Mouse (Mus musculus): ENCODE measurements around the gene Fut1. TPM values are rescaled to one million over a fixed set of nuclear protein-coding genes. Genes with fewer than 3 reads are reported as not detected.
A peak's percentile ranks its signal among the peaks of the same experiment; 100 is the strongest.

Gene Fut1
- polyA plus RNA-seq, 1 experiment: 0.07 TPM

GRCm38 (mm10) chr7:45574472-45575379 lies 42.4 kb upstream of the Fut1 start:
- no peak overlapping the region for H3K27ac ChIP-seq (ENCODE audit: insufficient read depth, low read length)
- WGBS: 82% methylated on average over 15 of the region's 15 CpGs

DNA sequence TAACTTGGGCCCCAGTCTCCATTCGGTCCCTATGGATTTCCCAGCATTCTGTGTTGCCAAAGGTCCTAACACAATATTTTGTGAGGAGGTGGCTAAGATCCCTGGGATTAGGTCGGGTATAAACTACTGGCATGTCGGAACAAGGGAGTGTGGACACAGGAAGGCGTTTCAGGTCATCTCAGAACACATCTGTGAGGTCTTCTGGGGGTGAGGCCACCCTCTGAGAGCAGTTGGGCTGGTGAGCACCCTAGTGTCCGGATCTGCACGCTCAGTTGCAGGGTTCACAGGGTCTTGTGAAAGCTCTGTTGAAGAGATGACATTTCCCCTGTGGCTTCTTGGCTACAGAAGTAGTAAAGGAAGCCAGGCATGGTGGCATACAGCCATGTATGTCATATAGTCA lies 31.2 kb upstream of the Fut1 start:
- 71% methylated on average over 6 of the region's 6 CpGs for whole genome bisulfite sequencing
- Histone ChIP-seq H3K27me3 (ENCODE audit: control insufficient read depth, insufficient read depth, low read length) (no peaks in the 10 kb centered on the region), H3K4me3 (replicated peaks; ENCODE audit: insufficient read depth, low read depth, low read length) (no peak overlapping the region), H3K27ac (ENCODE audit: insufficient read depth, low read length) (no peak overlapping the region), H3K4me1 (ENCODE audit: control insufficient read depth, insufficient read depth, low read length) (no peaks in the 10 kb centered on the region)
- TF ChIP-seq POLR2A (IDR thresholded peaks at IDR 0.05; ENCODE audit: borderline replicate concordance, insufficient read depth, low read length) (no peak), CTCF (IDR thresholded peaks at IDR 0.05; ENCODE audit: borderline replicate concordance, insufficient read depth, low read depth, low read length) (no peak)
- no peak for DNase-seq

More at GRCm38 (mm10) chr7:45574472-45575379, 42.4 kb upstream of the Fut1 start:
- Histone ChIP-seq H3K4me1 (ENCODE audit: control insufficient read depth, insufficient read depth, low read length) (no peaks in the 10 kb centered on the region), H3K27me3 (ENCODE audit: control insufficient read depth, insufficient read depth, low read length) (no peaks in the 10 kb centered on the region), H3K4me3 (replicated peaks; ENCODE audit: insufficient read depth, low read depth, low read length) (no peak overlapping the region)
- no peak for DNase-seq
- no peak for TF ChIP-seq POLR2A (IDR thresholded peaks at IDR 0.05; ENCODE audit: borderline replicate concordance, insufficient read depth, low read length)
- TF ChIP-seq CTCF (IDR thresholded peaks at IDR 0.05; ENCODE audit: borderline replicate concordance, insufficient read depth, low read depth, low read length): no peak

DNA sequence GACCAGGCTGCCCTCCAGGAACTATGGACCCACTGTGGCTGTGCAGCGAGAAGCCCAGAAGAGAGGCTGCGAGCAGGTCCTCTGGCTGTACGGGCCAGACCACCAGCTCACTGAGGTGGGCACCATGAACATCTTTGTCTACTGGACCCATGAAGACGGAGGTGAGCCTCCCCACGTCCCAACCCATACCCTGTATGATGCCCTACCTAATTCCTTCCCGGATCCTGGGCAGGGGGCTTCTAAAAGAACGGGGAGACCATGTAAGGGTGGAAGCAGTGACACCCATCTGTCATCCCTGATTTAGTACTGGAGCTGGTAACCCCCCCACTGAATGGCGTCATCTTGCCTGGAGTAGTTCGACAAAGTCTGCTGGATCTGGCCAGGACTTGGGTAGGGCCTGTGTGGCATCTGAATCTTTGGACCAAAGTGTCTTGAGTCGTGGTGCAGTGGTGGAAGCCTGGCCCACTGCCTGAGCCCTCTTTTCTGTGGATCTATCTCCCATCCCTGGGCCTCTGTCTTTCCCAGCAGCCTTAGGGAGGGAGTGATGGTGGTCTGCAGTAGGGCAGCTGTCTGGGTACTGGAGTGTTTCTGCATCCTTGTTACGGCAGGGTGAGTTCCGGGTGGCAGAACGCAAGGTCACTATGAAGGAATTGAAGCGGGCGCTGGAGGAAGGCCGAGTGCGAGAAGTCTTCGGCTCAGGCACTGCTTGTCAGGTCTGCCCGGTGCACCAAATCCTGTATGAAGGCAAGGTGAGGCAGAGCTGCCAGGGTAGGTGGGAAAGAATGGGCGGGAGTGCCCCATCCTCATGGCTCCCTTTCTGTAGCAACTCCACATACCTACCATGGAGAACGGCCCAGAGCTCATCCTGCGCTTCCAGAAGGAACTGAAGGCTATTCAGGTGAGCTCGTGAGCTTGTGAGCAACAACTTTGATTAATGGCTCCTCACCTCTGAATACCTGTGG lies 29.2 kb upstream of the Fut1 start:
- no peaks in the 10 kb centered on the region for H3K4me1 ChIP-seq (ENCODE audit: control insufficient read depth, insufficient read depth, low read length)
- peak in 1 of 2 experiments; percentile 25 for DNase-seq
- H3K27me3 ChIP-seq (ENCODE audit: control insufficient read depth, insufficient read depth, low read length): no peaks in the 10 kb centered on the region
- no peak overlapping the region for H3K27ac ChIP-seq (ENCODE audit: insufficient read depth, low read length)
- 93% methylated on average over 23 of the region's 23 CpGs for WGBS
- TF ChIP-seq CTCF (IDR thresholded peaks at IDR 0.05; ENCODE audit: borderline replicate concordance, insufficient read depth, low read depth, low read length): no peak
- no peak for TF ChIP-seq POLR2A (IDR thresholded peaks at IDR 0.05; ENCODE audit: borderline replicate concordance, insufficient read depth, low read length)
- no peak overlapping the region for H3K4me3 ChIP-seq (replicated peaks; ENCODE audit: insufficient read depth, low read depth, low read length)

DNA sequence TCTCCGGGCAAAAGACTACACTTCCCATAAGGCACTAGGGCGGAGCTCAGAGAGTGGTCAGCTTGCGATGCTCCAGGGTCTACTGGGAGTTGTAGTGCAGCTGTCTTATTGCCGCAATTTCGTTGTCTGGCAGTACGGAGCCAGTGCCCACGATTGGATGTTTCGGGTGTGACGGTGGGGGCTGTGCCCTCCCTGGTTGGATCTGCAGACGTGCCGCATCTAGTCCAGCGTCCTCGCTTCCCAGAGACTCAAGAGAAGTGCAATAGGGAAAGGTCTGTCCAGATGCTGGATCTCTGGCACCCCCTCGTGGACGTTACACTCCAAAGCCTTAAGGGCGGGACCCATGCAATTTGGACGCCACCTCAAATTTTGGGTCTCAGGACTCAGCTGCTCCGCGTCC lies 27.9 kb upstream of the Fut1 start:
- DNase-seq: peak; percentile 94 to 98
- TF ChIP-seq POLR2A (IDR thresholded peaks at IDR 0.05; ENCODE audit: borderline replicate concordance, insufficient read depth, low read length) (peak; percentile 38; the same call in 1 of the 2 replicates), CTCF (IDR thresholded peaks at IDR 0.05; ENCODE audit: borderline replicate concordance, insufficient read depth, low read depth, low read length) (peak; percentile 85)
- Histone ChIP-seq H3K4me3 (replicated peaks; ENCODE audit: insufficient read depth, low read depth, low read length) (peak overlapping the region; percentile 66), H3K27ac (ENCODE audit: insufficient read depth, low read length) (no peak overlapping the region), H3K27me3 (ENCODE audit: control insufficient read depth, insufficient read depth, low read length) (no peaks in the 10 kb centered on the region), H3K4me1 (ENCODE audit: control insufficient read depth, insufficient read depth, low read length) (no peaks in the 10 kb centered on the region)
- WGBS: under 1% methylated on average over 19 of the region's 19 CpGs

DNA sequence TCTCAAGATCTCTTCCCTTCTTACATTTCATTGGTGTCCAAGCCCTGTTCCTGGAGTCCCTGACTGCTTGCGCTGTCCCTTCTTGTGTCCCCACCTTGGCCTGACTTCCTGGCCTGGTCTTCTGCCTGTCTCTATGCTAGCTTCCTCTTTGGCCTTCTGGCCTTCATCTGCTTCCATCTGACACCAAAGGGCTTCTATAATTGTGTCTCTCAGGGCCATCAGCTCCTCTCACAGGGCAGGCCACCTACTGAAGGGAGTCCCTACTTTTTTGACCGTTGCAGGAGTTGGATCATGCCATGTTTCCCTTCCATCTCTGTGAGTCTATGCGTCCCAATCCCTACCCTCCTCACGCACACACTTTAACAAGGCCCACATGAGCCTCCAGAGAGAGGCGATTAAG lies 27.2 kb upstream of the Fut1 start:
- Histone ChIP-seq H3K4me1 (ENCODE audit: control insufficient read depth, insufficient read depth, low read length) (no peaks in the 10 kb centered on the region), H3K27ac (ENCODE audit: insufficient read depth, low read length) (no peak overlapping the region), H3K27me3 (ENCODE audit: control insufficient read depth, insufficient read depth, low read length) (no peaks in the 10 kb centered on the region), H3K4me3 (replicated peaks; ENCODE audit: insufficient read depth, low read depth, low read length) (no peak overlapping the region)
- WGBS: 93% methylated on average over 5 of the region's 5 CpGs
- TF ChIP-seq CTCF (IDR thresholded peaks at IDR 0.05; ENCODE audit: borderline replicate concordance, insufficient read depth, low read depth, low read length) (no peak), POLR2A (IDR thresholded peaks at IDR 0.05; ENCODE audit: borderline replicate concordance, insufficient read depth, low read length) (no peak)
- no peak for DNase-seq

DNA sequence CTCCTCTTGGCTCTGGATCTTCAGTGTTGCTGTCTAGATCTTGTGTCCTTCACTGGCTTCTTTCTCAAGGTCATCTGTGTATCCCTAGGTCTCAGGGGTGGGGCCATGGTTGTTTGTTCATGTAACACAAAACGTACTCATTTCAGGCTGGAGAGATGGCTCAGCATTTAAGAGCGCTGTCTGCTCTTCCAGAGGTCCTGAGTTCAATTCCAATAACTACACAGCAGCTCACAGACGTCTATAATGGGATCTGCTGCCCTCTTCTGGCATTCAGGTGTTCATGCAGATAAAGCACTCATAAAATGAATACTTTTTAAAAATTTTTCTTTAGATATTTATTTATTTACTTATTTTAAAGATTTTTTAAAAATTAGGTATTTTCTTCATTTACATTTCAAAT lies 26.2 kb upstream of the Fut1 start:
- H3K4me1 ChIP-seq (ENCODE audit: control insufficient read depth, insufficient read depth, low read length): no peaks in the 10 kb centered on the region
- H3K4me3 ChIP-seq (replicated peaks; ENCODE audit: insufficient read depth, low read depth, low read length): no peak overlapping the region
- TF ChIP-seq CTCF (IDR thresholded peaks at IDR 0.05; ENCODE audit: borderline replicate concordance, insufficient read depth, low read depth, low read length) (0 out of 2 replicates have a peak, but pooled peaks have one; percentile 1), POLR2A (IDR thresholded peaks at IDR 0.05; ENCODE audit: borderline replicate concordance, insufficient read depth, low read length) (no peak)
- WGBS: 58% methylated on average over 3 of the region's 3 CpGs
- no peak overlapping the region for H3K27ac ChIP-seq (ENCODE audit: insufficient read depth, low read length)
- H3K27me3 ChIP-seq (ENCODE audit: control insufficient read depth, insufficient read depth, low read length): no peaks in the 10 kb centered on the region
- DNase-seq: no peak

DNA sequence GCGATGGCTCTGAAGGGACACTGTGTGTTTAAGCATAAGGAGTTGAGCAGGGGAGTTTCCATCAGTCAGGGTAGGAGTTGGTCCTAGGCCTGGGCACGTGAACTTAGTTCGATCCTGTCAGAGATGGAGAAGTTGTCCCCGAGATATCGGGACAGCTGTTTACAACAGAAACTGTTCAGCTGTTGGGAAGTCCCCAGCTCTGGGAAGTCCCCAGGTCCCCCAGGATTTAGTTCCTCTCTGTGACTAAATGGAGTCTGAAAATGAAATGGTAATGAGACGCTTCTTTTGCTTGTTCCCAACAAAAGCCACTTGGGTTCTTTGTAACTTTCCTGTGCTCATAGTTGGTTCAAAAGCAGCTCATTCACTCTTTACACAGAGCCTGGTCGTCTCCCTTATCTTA lies 25.2 kb upstream of the Fut1 start:
- DNase-seq: no peak
- Histone ChIP-seq H3K27me3 (ENCODE audit: control insufficient read depth, insufficient read depth, low read length) (no peaks in the 10 kb centered on the region), H3K27ac (ENCODE audit: insufficient read depth, low read length) (no peak overlapping the region), H3K4me1 (ENCODE audit: control insufficient read depth, insufficient read depth, low read length) (no peaks in the 10 kb centered on the region), H3K4me3 (replicated peaks; ENCODE audit: insufficient read depth, low read depth, low read length) (no peak overlapping the region)
- TF ChIP-seq CTCF (IDR thresholded peaks at IDR 0.05; ENCODE audit: borderline replicate concordance, insufficient read depth, low read depth, low read length): no peak
- TF ChIP-seq POLR2A (IDR thresholded peaks at IDR 0.05; ENCODE audit: borderline replicate concordance, insufficient read depth, low read length): no peak
- 87% methylated on average over 7 of the region's 7 CpGs for WGBS
